Mouse (Mus musculus): ENCODE measurements around the gene Synrg.

DNA sequence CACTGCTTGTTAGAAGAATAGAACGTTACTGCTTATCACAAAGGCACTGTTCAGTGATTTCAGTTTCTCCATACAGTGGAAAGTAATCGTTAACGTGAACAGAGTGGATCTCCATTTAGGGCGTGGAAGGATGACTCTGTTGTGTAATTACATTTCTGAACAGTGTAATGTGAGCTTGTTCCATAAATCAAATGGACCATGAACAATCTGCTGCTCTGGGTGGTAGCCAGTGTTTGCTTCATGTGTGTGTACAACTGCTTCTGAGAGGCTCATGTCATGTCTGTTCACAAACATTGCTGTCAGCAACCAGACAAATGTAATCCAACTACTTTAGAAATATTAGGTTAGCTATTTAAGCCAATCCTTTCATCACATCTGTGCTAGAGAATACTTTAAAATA, 27.5 kb downstream of the Synrg start:
- TF ChIP-seq CTCF (IDR thresholded peaks at IDR 0.05; ENCODE audit: low read depth) (no peak), EP300 (IDR thresholded peaks at IDR 0.05; ENCODE audit: low read depth) (no peak)

All from liver, postnatal 0 days (tissue).